8 mouse cellular contexts compared by ENCODE assay signal in the genomic region with DNA sequence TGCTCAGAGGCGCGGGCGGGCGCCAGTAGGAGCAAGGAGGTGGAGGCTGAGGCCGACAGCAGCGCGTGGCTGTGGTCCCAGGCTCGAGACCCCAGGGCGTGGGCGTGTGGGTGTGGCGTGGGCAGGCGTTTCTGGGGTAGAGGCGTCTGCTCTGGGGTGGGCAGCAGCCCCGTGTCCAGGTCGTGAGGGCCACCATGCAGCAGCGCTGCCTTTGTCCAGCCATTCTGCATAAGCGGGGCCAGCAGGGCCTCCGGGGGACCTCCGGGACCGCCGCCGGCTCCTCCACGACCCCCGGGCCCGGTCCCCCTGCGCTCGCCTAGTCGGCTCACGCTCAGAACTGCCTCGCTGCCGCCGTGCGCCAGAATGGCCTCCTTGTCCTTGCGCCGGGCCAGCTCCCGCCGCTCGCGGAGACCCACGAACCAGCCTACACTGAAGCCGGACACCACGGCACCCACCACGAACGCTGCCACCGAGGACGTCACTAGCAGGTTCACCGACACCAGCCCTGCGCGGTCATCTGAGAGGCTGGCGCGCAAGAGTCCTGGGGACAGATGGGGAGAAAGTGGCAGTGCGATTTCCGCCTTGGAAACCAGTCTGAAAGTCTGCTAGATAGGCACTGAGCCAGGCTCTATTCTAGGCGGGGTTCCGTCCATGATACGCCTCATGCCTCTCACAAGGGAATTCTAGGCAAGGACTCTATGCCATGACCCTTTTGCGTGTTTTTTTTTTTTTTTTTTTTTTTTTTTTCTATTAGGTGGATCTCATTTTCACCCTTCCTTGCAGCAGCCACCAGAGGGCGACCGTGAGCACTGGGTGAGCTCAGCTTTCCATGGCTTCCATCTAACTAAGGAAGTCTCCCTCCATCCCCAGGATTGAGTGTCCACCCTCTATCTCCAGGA. TPM values are rescaled to one million over a fixed set of nuclear protein-coding genes. Genes with fewer than 3 reads are reported as not detected.
A peak's percentile ranks its signal among the peaks of the same experiment; 100 is the strongest.
DNase-seq lines count a peak whose midpoint lies in the region; ATAC-seq and TF ChIP-seq lines count a peak whose summit lies in the region.

No protein-coding gene starts in this region.

- peaks cover 15% of the 10 kb centered on the region for H3K9me3 ChIP-seq in embryonic facial prominence, embryonic 12.5 days
- H3K9me3 ChIP-seq in limb, embryonic 14.5 days (ENCODE audit: control insufficient read depth, low read length), result peaks cover 11% of the 10 kb centered on the region

- H3K9ac ChIP-seq in embryonic facial prominence, embryonic 12.5 days, result peak overlapping the region; percentile 51
- H3K9ac ChIP-seq in limb, embryonic 14.5 days (ENCODE audit: low read depth, low read length, severe bottlenecking), result peak overlapping the region; percentile 55

- H3K36me3 ChIP-seq in embryonic facial prominence, embryonic 12.5 days, result no peaks in the 10 kb centered on the region
- no peaks in the 10 kb centered on the region for H3K36me3 ChIP-seq in limb, embryonic 14.5 days (ENCODE audit: control insufficient read depth, insufficient read depth, low read length)

- WGBS in embryonic facial prominence, embryonic 12.5 days, result 5% methylated on average over 58 of the region's 59 CpGs
- 8% methylated on average over 51 of the region's 59 CpGs for WGBS in limb, embryonic 14.5 days

- peaks cover 52% of the 10 kb centered on the region for H3K27me3 ChIP-seq in embryonic facial prominence, embryonic 12.5 days
- peaks cover 56% of the 10 kb centered on the region for H3K27me3 ChIP-seq in limb, embryonic 14.5 days (ENCODE audit: control insufficient read depth, insufficient read depth, low read length)

- no peak overlapping the region; the same call in 1 of the 2 replicates for H3K4me3 ChIP-seq in layer of hippocampus, adult 2 months
- peak overlapping the region; percentile 36 for H3K4me3 ChIP-seq in embryonic facial prominence, embryonic 12.5 days
- H3K4me3 ChIP-seq in limb, embryonic 14.5 days (replicated peaks; ENCODE audit: low read length), result peak overlapping the region; percentile 38

- peaks cover 19% of the 10 kb centered on the region for H3K4me1 ChIP-seq in embryonic facial prominence, embryonic 12.5 days
- no peaks in the 10 kb centered on the region; the same call in 1 of the 2 replicates for H3K4me1 ChIP-seq in limb, embryonic 14.5 days (ENCODE audit: control insufficient read depth, insufficient read depth, low read length)

- peak; percentile 88 for TF ChIP-seq CTCF in layer of hippocampus, adult 2 months (conservative IDR thresholded peaks at IDR 0.05)

- ATAC-seq in embryonic facial prominence, embryonic 12.5 days (ENCODE audit: insufficient number of reproducible peaks, insufficient read depth, low FRiP score, low TSS enrichment), result no peak
- ATAC-seq in limb, embryonic 14.5 days (ENCODE audit: low FRiP score, low read depth), result 0 out of 2 replicates have a peak, but pooled peaks have one; percentile 14

- peak overlapping the region; percentile 65 for H3K4me2 ChIP-seq in embryonic facial prominence, embryonic 12.5 days (replicated peaks)
- H3K4me2 ChIP-seq in limb, embryonic 14.5 days (replicated peaks; ENCODE audit: low read depth, low read length, severe bottlenecking), result peak overlapping the region; percentile 68

- peak overlapping the region; percentile 4; the same call in 1 of the 2 replicates for H3K27ac ChIP-seq in layer of hippocampus, adult 2 months
- H3K27ac ChIP-seq in embryonic facial prominence, embryonic 12.5 days, result no peak overlapping the region
- no peak overlapping the region for H3K27ac ChIP-seq in limb, embryonic 14.5 days (replicated peaks; ENCODE audit: low read depth, low read length)

- DNase-seq in layer of hippocampus, adult 2 months (ENCODE audit: low spot score in 2 of 2), result peak in 1 of 2 experiments; percentile 71
- DNase-seq in layer of hippocampus, adult 9-11 months, result no peak
- DNase-seq in Muller cell, postnatal 12 days (ENCODE audit: inconsistent ontology term), result peak; percentile 48
- DNase-seq in heart, postnatal 4 days, result peak; percentile 76
- DNase-seq in limb, embryonic 14.5 days (ENCODE audit: low spot score), result no peak
- DNase-seq in naive thymus-derived CD4-positive, alpha-beta T cell, adult 2 months (ENCODE audit: low read depth), result peak; percentile 77
- no peak for DNase-seq in urinary bladder, postnatal 4 days (ENCODE audit: low spot score in 2 of 2)

- no peak for TF ChIP-seq POLR2A in limb, embryonic 14.5 days (IDR thresholded peaks at IDR 0.05; ENCODE audit: borderline replicate concordance, extremely low read depth, insufficient read depth, insufficient read length)

RNA-seq across cellular contexts. Expression of gene Lrg1, which starts 2.8 kb away (rescaled TPM):
- total RNA-seq in layer of hippocampus, adult 2 months (2021), result 1 to 10 TPM in 1 of 2 experiments, under 1 TPM in 1; 0.77 to 1.6 TPM
- polyA plus RNA-seq in embryonic facial prominence, embryonic 12.5 days (2016; fragmentation: Nextera tagmentation; extraction: Ambion mirVana), result 0.15 and 0.23 TPM in 2 replicates
- total RNA-seq in heart, postnatal 4 days (2021), result 1 to 10 TPM; 5.2 TPM
- 0.27 and 0.29 TPM in 2 replicates for polyA plus RNA-seq in limb, embryonic 14.5 days (2012; rRNA removed)
- polyA plus RNA-seq in limb, embryonic 14.5 days (2014; fragmentation: Nextera tagmentation; extraction: Ambion mirVana), result 0.43 and 0.51 TPM in 2 replicates

RNA-seq across cellular contexts. Expression of gene Plin5, which starts 7.2 kb away (rescaled TPM):
- under 1 TPM; 0.54 to 0.76 TPM for total RNA-seq in layer of hippocampus, adult 2 months (2021)
- 0.15 and 0.29 TPM in 2 replicates for polyA plus RNA-seq in embryonic facial prominence, embryonic 12.5 days (2016; fragmentation: Nextera tagmentation; extraction: Ambion mirVana)
- total RNA-seq in heart, postnatal 4 days (2021), result 10 to 100 TPM; 61.6 to 67.6 TPM
- polyA plus RNA-seq in limb, embryonic 14.5 days (2012; rRNA removed), result not detected in 2 replicates
- polyA plus RNA-seq in limb, embryonic 14.5 days (2014; fragmentation: Nextera tagmentation; extraction: Ambion mirVana), result 0.10 and 0.17 TPM in 2 replicates

RNA-seq across cellular contexts. Expression of gene Plin4, which starts 15.0 kb away (rescaled TPM):
- 10 to 100 TPM in 1 of 2 experiments, 1 to 10 TPM in 1; 7.5 to 10.1 TPM for total RNA-seq in layer of hippocampus, adult 2 months (2021)
- 0.08 and 0.10 TPM in 2 replicates for polyA plus RNA-seq in embryonic facial prominence, embryonic 12.5 days (2016; fragmentation: Nextera tagmentation; extraction: Ambion mirVana)
- total RNA-seq in heart, postnatal 4 days (2021), result 10 to 100 TPM; 71.5 to 79.8 TPM
- 0.04 and 0.09 TPM in 2 replicates for polyA plus RNA-seq in limb, embryonic 14.5 days (2012; rRNA removed)
- polyA plus RNA-seq in limb, embryonic 14.5 days (2014; fragmentation: Nextera tagmentation; extraction: Ambion mirVana), result 0.07 and 0.11 TPM in 2 replicates

RNA-seq across cellular contexts. Expression of gene Sema6b, which starts 15.5 kb away (rescaled TPM):
- total RNA-seq in layer of hippocampus, adult 2 months (2021), result 100 to 1,000 TPM; 125 to 133 TPM
- 4.3 and 4.6 TPM in 2 replicates for polyA plus RNA-seq in embryonic facial prominence, embryonic 12.5 days (2016; fragmentation: Nextera tagmentation; extraction: Ambion mirVana)
- 1 to 10 TPM; 6.3 to 7.2 TPM for total RNA-seq in heart, postnatal 4 days (2021)
- polyA plus RNA-seq in limb, embryonic 14.5 days (2012; rRNA removed), result 10.5 and 13.4 TPM in 2 replicates
- polyA plus RNA-seq in limb, embryonic 14.5 days (2014; fragmentation: Nextera tagmentation; extraction: Ambion mirVana), result 3.1 and 3.8 TPM in 2 replicates

RNA-seq across cellular contexts. Expression of gene Tnfaip8l1, which starts 37.7 kb away (rescaled TPM):
- total RNA-seq in layer of hippocampus, adult 2 months (2021), result 1 to 10 TPM; 5.4 to 7.0 TPM
- polyA plus RNA-seq in embryonic facial prominence, embryonic 12.5 days (2016; fragmentation: Nextera tagmentation; extraction: Ambion mirVana), result 12.4 and 13.0 TPM in 2 replicates
- 1 to 10 TPM; 5.9 to 6.0 TPM for total RNA-seq in heart, postnatal 4 days (2021)
- 9.3 and 10.3 TPM in 2 replicates for polyA plus RNA-seq in limb, embryonic 14.5 days (2012; rRNA removed)
- 11.6 and 11.7 TPM in 2 replicates for polyA plus RNA-seq in limb, embryonic 14.5 days (2014; fragmentation: Nextera tagmentation; extraction: Ambion mirVana)

Comparison
In these comparisons a context has a peak if more than half of its experiments do, and no peak if none do; other contexts are left out.
1. DNase-seq: peak in Muller cell, postnatal 12 days (single experiment), heart, postnatal 4 days (single experiment) and naive thymus-derived CD4-positive, alpha-beta T cell, adult 2 months (single experiment); none in layer of hippocampus, adult 9-11 months (single experiment), limb, embryonic 14.5 days (single experiment) and urinary bladder, postnatal 4 days (0 of 2).
2. RNA of gene Plin5, which starts 7.2 kb away (total RNA-seq): 61.6 to 67.6 TPM in heart, postnatal 4 days; 0.54 to 0.76 TPM in layer of hippocampus, adult 2 months; every median in the first group is over 10 times any median in the second.
3. RNA of gene Plin4, which starts 15.0 kb away (total RNA-seq): 71.5 to 79.8 TPM in heart, postnatal 4 days; 7.5 to 10.1 TPM in layer of hippocampus, adult 2 months; every median in the first group is over 4 times any median in the second.